16 mouse cellular contexts compared by ENCODE assay signal in genomic region chr5:136449801-136450200, GRCm38 (mm10).
DNase-seq lines count a peak whose midpoint lies in the region; ATAC-seq and TF ChIP-seq lines count a peak whose summit lies in the region.
"Had no signal": no experiment of that assay in that cellular context is flagged by ENCODE, and none has a peak within 500 bp of the region (broad histone marks: within the 10 kb centered on the region; RNA-seq: fewer than 3 reads in every experiment).

No protein-coding gene starts in this region.

- no peak overlapping the region for H3K4me2 ChIP-seq in CH12.LX (ENCODE audit: insufficient read depth, low read depth, poor library complexity, severe bottlenecking)
- no peak overlapping the region for H3K4me2 ChIP-seq in liver, embryonic 12.5 days
- no peak overlapping the region for H3K4me2 ChIP-seq in forebrain, embryonic 12.5 days
- H3K4me2 ChIP-seq: embryonic facial prominence, embryonic 12.5 days; hindbrain, embryonic 12.5 days; neural tube, embryonic 13.5 days had no signal

- H3K4me1 ChIP-seq in CH12.LX (ENCODE audit: control insufficient read depth in 1 of 2, insufficient read depth in 2 of 2) = peaks cover 3 to 62% of the 10 kb centered on the region in 2 experiments; a peak in 3 of 4 replicates
- peaks cover 23% of the 10 kb centered on the region for H3K4me1 ChIP-seq in liver, embryonic 12.5 days
- H3K4me1 ChIP-seq in forebrain, embryonic 12.5 days = no peaks in the 10 kb centered on the region
- H3K4me1 ChIP-seq: embryonic facial prominence, embryonic 12.5 days; hindbrain, embryonic 12.5 days had no signal

- TF ChIP-seq EP300 in CH12.LX (IDR thresholded peaks at IDR 0.05; ENCODE audit: low read length) = no peak

- no peak for TF ChIP-seq POLR2A in CH12.LX (IDR thresholded peaks at IDR 0.05; ENCODE audit: low read depth, low read length)

- H3K4me3 ChIP-seq in CH12.LX (replicated peaks in 1 of 3; ENCODE audit: low read depth in 2 of 3, low read length in 2 of 3, poor library complexity in 1 of 3) = no peak overlapping the region
- no peak overlapping the region for H3K4me3 ChIP-seq in liver, embryonic 12.5 days
- no peak overlapping the region for H3K4me3 ChIP-seq in forebrain, embryonic 12.5 days (replicated peaks)
- H3K4me3 ChIP-seq: embryonic facial prominence, embryonic 12.5 days; forebrain, embryonic 10.5 days; hindbrain, embryonic 12.5 days; layer of hippocampus, adult 2 months; neural tube, embryonic 13.5 days had no signal

- no peak overlapping the region for H3K27ac ChIP-seq in CH12.LX (ENCODE audit: insufficient read depth, low read depth)
- H3K27ac ChIP-seq in liver, embryonic 12.5 days = no peak overlapping the region
- H3K27ac ChIP-seq in forebrain, embryonic 12.5 days = no peak overlapping the region
- H3K27ac ChIP-seq: embryonic facial prominence, embryonic 12.5 days; forebrain, embryonic 10.5 days; hindbrain, embryonic 12.5 days; layer of hippocampus, adult 2 months; neural tube, embryonic 13.5 days had no signal

- TF ChIP-seq RAD21 in CH12.LX (IDR thresholded peaks at IDR 0.05; ENCODE audit: low read depth, low read length) = no peak

- 0 out of 2 replicates have a peak, but pooled peaks have one; percentile 52 for ATAC-seq in liver, embryonic 12.5 days
- ATAC-seq in monocyte, adult 5-6 weeks (replicated peaks; ENCODE audit: insufficient number of reproducible peaks, low FRiP score, low TSS enrichment, poor library complexity, severe bottlenecking) = no peak
- no peak for ATAC-seq in forebrain, embryonic 12.5 days (ENCODE audit: low FRiP score)

- H3K9ac ChIP-seq in CH12.LX (ENCODE audit: insufficient read depth, low read depth) = no peak overlapping the region
- no peak overlapping the region for H3K9ac ChIP-seq in liver, embryonic 12.5 days
- H3K9ac ChIP-seq in forebrain, embryonic 12.5 days = no peak overlapping the region
- H3K9ac ChIP-seq: embryonic facial prominence, embryonic 12.5 days; hindbrain, embryonic 12.5 days; neural tube, embryonic 13.5 days had no signal

- dilution Hi-C loops in CH12.LX (cut with MboI; ENCODE audit: extremely low pct_ligation_motif_present, extremely low pct_unique_long_range_greater_than_20kb, low sequenced_read_pairs) = no loop called here

- TF ChIP-seq CTCF in CH12.LX (conservative IDR thresholded peaks at IDR 0.05 in 1 of 2, IDR thresholded peaks at IDR 0.05 in 1 of 2; ENCODE audit: low read depth in 2 of 2, low read length in 2 of 2) = no peak

- DNase-seq in CD4-positive, CD25-positive, alpha-beta regulatory T cell, adult 2 months (ENCODE audit: low read depth, low spot score) = peak; percentile 67
- DNase-seq in CH12.LX (ENCODE audit: extremely low read depth) = no peak
- DNase-seq in thymus, adult 18-20 months = peak; percentile 66 to 86
- DNase-seq in yolk sac, embryonic 10.5 days (ENCODE audit: low spot score) = no peak
- DNase-seq: cerebellum, adult 18-20 months; kidney, adult 9 months; lung, adult 2 months had no signal

- no peaks in the 10 kb centered on the region for H3K27me3 ChIP-seq in CH12.LX (replicated peaks)
- H3K27me3 ChIP-seq in liver, embryonic 12.5 days (replicated peaks) = no peaks in the 10 kb centered on the region
- H3K27me3 ChIP-seq in forebrain, embryonic 12.5 days = no peaks in the 10 kb centered on the region
- H3K27me3 ChIP-seq: embryonic facial prominence, embryonic 12.5 days; hindbrain, embryonic 12.5 days; neural tube, embryonic 13.5 days had no signal

- in situ Hi-C loops in CH12.LX (cut with MboI; ENCODE audit: low pct_ligation_motif_present, low pct_unique_long_range_greater_than_20kb, low sequenced_read_pairs) = loop anchor here (5.0 kb wide), 1 partner anchor 38 kb away; no protein-coding TSS in a partner anchor

- H3K79me2 ChIP-seq in CH12.LX (replicated peaks; ENCODE audit: control insufficient read depth, extremely low read depth, insufficient read depth, poor library complexity, severe bottlenecking) = no peaks in the 10 kb centered on the region

- H3K9me3 ChIP-seq in CH12.LX (replicated peaks; ENCODE audit: low read length) = no peaks in the 10 kb centered on the region
- H3K9me3 ChIP-seq in liver, embryonic 12.5 days (replicated peaks) = no peaks in the 10 kb centered on the region
- H3K9me3 ChIP-seq in forebrain, embryonic 12.5 days = no peaks in the 10 kb centered on the region
- H3K9me3 ChIP-seq: embryonic facial prominence, embryonic 12.5 days; forebrain, embryonic 10.5 days; G1E; hindbrain, embryonic 12.5 days; neural tube, embryonic 13.5 days had no signal

- H3K36me3 ChIP-seq in CH12.LX (replicated peaks in 1 of 2; ENCODE audit: control insufficient read depth in 1 of 2, insufficient read depth in 1 of 2, low read length in 1 of 2) = peaks cover 0 to 9% of the 10 kb centered on the region in 2 experiments
- no peaks in the 10 kb centered on the region for H3K36me3 ChIP-seq in liver, embryonic 12.5 days
- 0 out of 2 replicates have a peak, but pooled peaks cover 3% of the 10 kb centered on the region for H3K36me3 ChIP-seq in forebrain, embryonic 12.5 days (replicated peaks)
- H3K36me3 ChIP-seq: embryonic facial prominence, embryonic 12.5 days; G1E; hindbrain, embryonic 12.5 days; neural tube, embryonic 13.5 days had no signal

TF ChIP-seq in CH12.LX, 34 proteins besides CTCF, POLR2A, EP300 and RAD21:
- TF ChIP-seq MEF2A (IDR thresholded peaks at IDR 0.05; ENCODE audit: borderline replicate concordance, low read depth, low read length) = no peak
- TF ChIP-seq IRF4 (IDR thresholded peaks at IDR 0.05; ENCODE audit: low read depth, low read length) = no peak
- TF ChIP-seq ZNF384 (IDR thresholded peaks at IDR 0.05; ENCODE audit: low read depth, low read length) = 0 out of 2 replicates have a peak, but pooled peaks have one; percentile 38
TF ChIP-seq in CH12.LX: peak in this region for 1.

Comparison
In these comparisons a context has a peak if more than half of its experiments do, and no peak if none do; other contexts are left out.
1. DNase-seq: peak in CD4-positive, CD25-positive, alpha-beta regulatory T cell, adult 2 months (single experiment) and thymus, adult 18-20 months (2 of 2); none in CH12.LX (single experiment) and yolk sac, embryonic 10.5 days (single experiment).